8 mouse cellular contexts compared by ENCODE assay signal in genomic region chr4:138379091-138379840, GRCm38 (mm10). TPM values are rescaled to one million over a fixed set of nuclear protein-coding genes. Genes with fewer than 3 reads are reported as not detected.
DNase-seq lines count a peak whose midpoint lies in the region; ATAC-seq and TF ChIP-seq lines count a peak whose summit lies in the region.

No protein-coding gene starts in this region.

- H3K4me3 ChIP-seq in hindbrain, postnatal 0 days (ENCODE audit: low read length) = no peak overlapping the region
- H3K4me3 ChIP-seq in midbrain, postnatal 0 days (ENCODE audit: low read depth, low read length) = no peak overlapping the region

- peak overlapping the region; percentile 54 for H3K27ac ChIP-seq in hindbrain, postnatal 0 days
- H3K27ac ChIP-seq in midbrain, postnatal 0 days (ENCODE audit: low read depth, low read length) = peak overlapping the region; percentile 34

- H3K9ac ChIP-seq in hindbrain, postnatal 0 days (replicated peaks; ENCODE audit: low read length) = no peak overlapping the region
- H3K9ac ChIP-seq in midbrain, postnatal 0 days (replicated peaks; ENCODE audit: low read length, poor library complexity, severe bottlenecking) = no peak overlapping the region

- H3K4me2 ChIP-seq in hindbrain, postnatal 0 days (ENCODE audit: low read depth, low read length) = no peak overlapping the region; the same call in 1 of the 2 replicates
- no peak overlapping the region for H3K4me2 ChIP-seq in midbrain, postnatal 0 days (ENCODE audit: low read depth, low read length, poor library complexity, severe bottlenecking)

- WGBS in hindbrain, postnatal 0 days = 22% methylated on average over 14 of the region's 14 CpGs
- WGBS in midbrain, postnatal 0 days = 26% methylated on average over 14 of the region's 14 CpGs

- H3K27me3 ChIP-seq in hindbrain, postnatal 0 days (ENCODE audit: insufficient read depth, low read length) = no peaks in the 10 kb centered on the region
- H3K27me3 ChIP-seq in midbrain, postnatal 0 days (ENCODE audit: insufficient read depth, low read length) = no peaks in the 10 kb centered on the region

- TF ChIP-seq CTCF in hindbrain, postnatal 0 days (IDR thresholded peaks at IDR 0.05; ENCODE audit: low read depth) = peak; percentile 89
- peak; percentile 86 for TF ChIP-seq CTCF in midbrain, postnatal 0 days (IDR thresholded peaks at IDR 0.05)

- peaks cover 12% of the 10 kb centered on the region; the same call in 1 of the 2 replicates for H3K4me1 ChIP-seq in hindbrain, postnatal 0 days (ENCODE audit: insufficient read depth, low read length)
- no peaks in the 10 kb centered on the region; the same call in 1 of the 2 replicates for H3K4me1 ChIP-seq in midbrain, postnatal 0 days (ENCODE audit: insufficient read depth, low read length)

- no peaks in the 10 kb centered on the region for H3K9me3 ChIP-seq in hindbrain, postnatal 0 days (ENCODE audit: low read length)
- no peaks in the 10 kb centered on the region for H3K9me3 ChIP-seq in midbrain, postnatal 0 days (ENCODE audit: low read length)

- intact Hi-C loops in left cerebral cortex, postnatal 36 days (cut with DNase I) = loop anchor here (2.0 kb wide), 2 partner anchors 48 to 52 kb away; partner anchors contain the start of gene Pink1

- H3K36me3 ChIP-seq in hindbrain, postnatal 0 days (ENCODE audit: insufficient read depth, low read length) = no peaks in the 10 kb centered on the region
- no peaks in the 10 kb centered on the region for H3K36me3 ChIP-seq in midbrain, postnatal 0 days (ENCODE audit: insufficient read depth, low read length)

- DNase-seq in thymus, postnatal 4 days = peak; percentile 25
- no peak for DNase-seq in thymus, postnatal 36 days
- DNase-seq in cerebellum, adult 9-10 months = peak; percentile 91
- DNase-seq in frontal cortex, postnatal 25 days (ENCODE audit: low spot score in 2 of 2) = peak; percentile 50 to 53
- peak; percentile 90 for DNase-seq in hindbrain, postnatal 0 days (ENCODE audit: low spot score)
- peak; percentile 42 to 65 for DNase-seq in left cerebral cortex, postnatal 36 days (ENCODE audit: low spot score in 2 of 2)
- DNase-seq in midbrain, postnatal 0 days (ENCODE audit: low spot score) = peak; percentile 91
- DNase-seq in urinary bladder, postnatal 25 days (ENCODE audit: low spot score) = peak; percentile 57

- ATAC-seq in hindbrain, postnatal 0 days = peak; percentile 87
- no peak for ATAC-seq in midbrain, postnatal 0 days (ENCODE audit: low FRiP score)

RNA-seq across cellular contexts. Expression of gene Cda, which starts 11.5 kb away (rescaled TPM):
- 9.5 and 20.5 TPM in 2 replicates for total RNA-seq in hindbrain, postnatal 0 days (2014; rRNA removed)
- 12.1 and 15.1 TPM in 2 replicates for polyA plus RNA-seq in hindbrain, postnatal 0 days (2015; fragmentation: Nextera tagmentation; extraction: Ambion mirVana)
- total RNA-seq in left cerebral cortex, postnatal 36 days (2021) = 1 to 10 TPM; 3.5 to 3.7 TPM
- total RNA-seq in midbrain, postnatal 0 days (2014; rRNA removed) = 9.1 and 9.6 TPM in 2 replicates
- polyA plus RNA-seq in midbrain, postnatal 0 days (2015; fragmentation: Nextera tagmentation; extraction: Ambion mirVana) = 9.2 and 12.2 TPM in 2 replicates

RNA-seq across cellular contexts. Expression of gene Fam43b, which starts 17.1 kb away (rescaled TPM):
- total RNA-seq in hindbrain, postnatal 0 days (2014; rRNA removed) = 16.6 and 23.8 TPM in 2 replicates
- polyA plus RNA-seq in hindbrain, postnatal 0 days (2015; fragmentation: Nextera tagmentation; extraction: Ambion mirVana) = 17.9 and 18.6 TPM in 2 replicates
- 10 to 100 TPM; 27.0 to 35.4 TPM for total RNA-seq in left cerebral cortex, postnatal 36 days (2021)
- 18.7 and 24.0 TPM in 2 replicates for total RNA-seq in midbrain, postnatal 0 days (2014; rRNA removed)
- 20.1 and 21.6 TPM in 2 replicates for polyA plus RNA-seq in midbrain, postnatal 0 days (2015; fragmentation: Nextera tagmentation; extraction: Ambion mirVana)

RNA-seq across cellular contexts. Expression of gene Pink1, which starts 53.2 kb away (rescaled TPM):
- total RNA-seq in hindbrain, postnatal 0 days (2014; rRNA removed) = 288 and 303 TPM in 2 replicates
- 143 and 144 TPM in 2 replicates for polyA plus RNA-seq in hindbrain, postnatal 0 days (2015; fragmentation: Nextera tagmentation; extraction: Ambion mirVana)
- total RNA-seq in left cerebral cortex, postnatal 36 days (2021) = 100 to 1,000 TPM; 270 to 338 TPM
- 255 and 261 TPM in 2 replicates for total RNA-seq in midbrain, postnatal 0 days (2014; rRNA removed)
- 149 and 150 TPM in 2 replicates for polyA plus RNA-seq in midbrain, postnatal 0 days (2015; fragmentation: Nextera tagmentation; extraction: Ambion mirVana)

RNA-seq across cellular contexts. Expression of gene Mul1, which starts 55.2 kb away (rescaled TPM):
- total RNA-seq in hindbrain, postnatal 0 days (2014; rRNA removed) = 36.2 and 39.1 TPM in 2 replicates
- polyA plus RNA-seq in hindbrain, postnatal 0 days (2015; fragmentation: Nextera tagmentation; extraction: Ambion mirVana) = 19.1 and 21.6 TPM in 2 replicates
- 10 to 100 TPM; 56.4 to 58.5 TPM for total RNA-seq in left cerebral cortex, postnatal 36 days (2021)
- 32.6 and 35.2 TPM in 2 replicates for total RNA-seq in midbrain, postnatal 0 days (2014; rRNA removed)
- polyA plus RNA-seq in midbrain, postnatal 0 days (2015; fragmentation: Nextera tagmentation; extraction: Ambion mirVana) = 17.6 and 19.2 TPM in 2 replicates

Comparison
In these comparisons a context has a peak if more than half of its experiments do, and no peak if none do; other contexts are left out.
1. DNase-seq: peak in thymus, postnatal 4 days (single experiment), cerebellum, adult 9-10 months (single experiment), frontal cortex, postnatal 25 days (2 of 2), hindbrain, postnatal 0 days (single experiment), left cerebral cortex, postnatal 36 days (2 of 2), midbrain, postnatal 0 days (single experiment) and urinary bladder, postnatal 25 days (single experiment); none in thymus, postnatal 36 days (0 of 2).